Mouse (Mus musculus) myocyte (in vitro differentiated cells): Measurements from ENCODE around the gene Acsbg1. TPM values are rescaled to one million over a fixed set of nuclear protein-coding genes. Genes with fewer than 3 reads are reported as not detected.

Source experiments
- H3K27me3 ChIP-seq: one replicate; pipeline ENCODE4 v1.6.1; 2011; ENCODE audit not compliant: control insufficient read depth, insufficient read depth, insufficient read length
- H3K36me3 ChIP-seq: one replicate; pipeline ENCODE4 v1.6.1; 2011; ENCODE audit not compliant: control insufficient read depth, insufficient read depth
- H3K4me2 ChIP-seq: one replicate; pipeline ENCODE4 v1.6.1; 2011; ENCODE audit warnings: low read depth, control low read depth
- H3K4me3 ChIP-seq: one replicate; pipeline ENCODE4 v1.5.1; 2011; ENCODE audit warnings: mild to moderate bottlenecking, control low read depth, moderate library complexity
- H3K79me2 ChIP-seq: one replicate; pipeline ENCODE4 v1.6.1; 2011; ENCODE audit not compliant: control insufficient read depth, insufficient read depth
- H3ac ChIP-seq: one replicate; pipeline ENCODE4 v1.6.1; 2011; ENCODE audit not compliant: control insufficient read depth, insufficient read length
- CEBPB ChIP-seq: IDR thresholded peaks from 2 replicates; pipeline ENCODE4 v1.6.1; 2011; ENCODE audit warnings: mild to moderate bottlenecking, moderate library complexity; ENCODE audit not compliant: poor library complexity, insufficient read depth, severe bottlenecking
- E2F4 ChIP-seq: IDR thresholded peaks from one replicate; pipeline ENCODE4 v1.6.1; 2011; ENCODE audit warnings: mild to moderate bottlenecking, control low read depth, moderate library complexity; ENCODE audit not compliant: insufficient read depth
- MAX ChIP-seq: IDR thresholded peaks from one replicate; pipeline ENCODE4 v1.6.1; 2011; ENCODE audit warnings: low read depth, mild to moderate bottlenecking, control low read depth
- MYOD1 ChIP-seq, 3 experiments: IDR thresholded peaks; one replicate each; pipeline ENCODE4 v1.6.1; 2011; ENCODE audit warnings: control low read depth in 2 of 3, low read depth in 2 of 3, mild to moderate bottlenecking in 2 of 3, moderate library complexity in 1 of 3; ENCODE audit not compliant: insufficient read length in 2 of 3, control insufficient read depth in 1 of 3
- MYOG ChIP-seq, 3 experiments: IDR thresholded peaks; one replicate each; pipeline ENCODE4 v1.6.1; 2011; ENCODE audit warnings: control low read depth in 2 of 3, low read depth in 2 of 3, mild to moderate bottlenecking in 2 of 3; ENCODE audit not compliant: insufficient read length in 2 of 3, control insufficient read depth in 1 of 3, insufficient read depth in 1 of 3
- POLR2A ChIP-seq: IDR thresholded peaks from one replicate; pipeline ENCODE4 v1.6.1; 2011; ENCODE audit warnings: low read depth, mild to moderate bottlenecking, control low read depth, moderate library complexity; ENCODE audit not compliant: insufficient read length
- POLR2AphosphoS2 ChIP-seq: IDR thresholded peaks from one replicate; pipeline ENCODE4 v1.6.1; 2011; ENCODE audit warnings: low read depth, control low read depth; ENCODE audit not compliant: insufficient read length
- REST ChIP-seq: IDR thresholded peaks from one replicate; pipeline ENCODE4 v1.6.1; 2011; ENCODE audit warnings: mild to moderate bottlenecking, control low read depth, moderate library complexity; ENCODE audit not compliant: insufficient read depth, insufficient read length
- SRF ChIP-seq: IDR thresholded peaks from one replicate; pipeline ENCODE4 v1.6.1; 2011; ENCODE audit warnings: low read depth; ENCODE audit not compliant: control insufficient read depth, insufficient read length
- TCF12 ChIP-seq: IDR thresholded peaks from one replicate; pipeline ENCODE4 v1.6.1; 2011; ENCODE audit warnings: mild to moderate bottlenecking, control low read depth; ENCODE audit not compliant: poor library complexity, insufficient read depth, severe bottlenecking
- TCF3 ChIP-seq: IDR thresholded peaks from one replicate; pipeline ENCODE4 v1.6.1; 2011; ENCODE audit warnings: low read depth, control low read depth; ENCODE audit not compliant: insufficient read length
- USF1 ChIP-seq: IDR thresholded peaks from one replicate; pipeline ENCODE4 v1.6.1; 2011; ENCODE audit warnings: low read depth, mild to moderate bottlenecking, control low read depth, moderate library complexity
- polyA plus RNA-seq: library from polyadenylated mRNA; unstranded; fragments of >200 nt; fragmentation: generic; extraction: Trizol; gene quantifications from one replicate; pipeline ENCODE4 v1.2.1, GENCODE M21; 2012; ENCODE audit warnings: missing spikeins

Acsbg1 gene
- polyA plus RNA-seq, 1 experiment, result 48.0 TPM

DNA sequence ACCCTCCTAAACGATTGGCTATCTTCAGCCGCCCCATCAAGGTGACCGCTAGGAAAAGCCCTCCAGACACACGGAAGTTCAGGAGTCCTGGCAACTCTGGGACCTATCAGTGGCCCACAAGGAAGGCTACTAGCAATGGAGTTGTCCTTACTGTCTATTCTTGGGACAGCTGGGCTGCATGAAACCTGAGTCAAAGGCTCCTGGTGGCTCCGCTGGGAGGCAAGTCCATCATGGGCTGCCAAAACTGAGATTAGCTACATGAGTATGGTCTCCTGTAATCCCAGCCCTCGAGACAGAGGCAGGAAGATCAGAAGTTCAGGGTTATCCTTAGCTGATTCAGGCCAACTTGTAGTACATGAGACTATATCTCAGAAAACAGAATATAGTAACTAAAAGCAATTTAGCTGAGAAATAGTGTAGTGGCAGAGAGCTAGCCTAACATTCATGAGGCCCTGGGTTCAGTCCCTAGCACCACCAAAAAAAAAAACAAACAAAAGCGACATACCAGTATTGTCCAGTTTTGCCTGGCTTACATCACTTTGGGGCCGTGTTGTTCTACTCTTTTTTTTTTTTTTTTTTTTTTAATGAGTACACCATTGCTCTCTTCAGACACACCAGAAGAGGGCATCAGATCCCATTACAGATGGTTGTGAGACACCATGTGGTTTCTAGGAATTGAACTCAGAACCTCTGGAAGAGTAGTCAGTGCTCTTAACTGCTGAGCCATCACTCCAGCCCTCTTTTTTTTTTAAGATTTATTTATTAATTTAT, 100.7 kb downstream of the Acsbg1 start:
- H3K4me3 ChIP-seq, result no peak overlapping the region
- H3ac ChIP-seq, result no peak overlapping the region
- TF ChIP-seq REST (no peak), TCF12 (no peak), SRF (no peak), TCF3 (no peak), MYOD1 (IDR thresholded peaks at IDR 0.05; ENCODE audit: control insufficient read depth in 1 of 3, insufficient read length in 2 of 3, low read depth in 2 of 3) (no peak), POLR2AphosphoS2 (no peak), MAX (no peak), MYOG (IDR thresholded peaks at IDR 0.05; ENCODE audit: control insufficient read depth in 1 of 3, insufficient read depth in 1 of 3, insufficient read length in 2 of 3, low read depth in 2 of 3) (no peak), CEBPB (no peak), USF1 (no peak), POLR2A (no peak), E2F4 (no peak)
- no peaks in the 10 kb centered on the region for H3K36me3 ChIP-seq
- H3K4me2 ChIP-seq, result no peak overlapping the region
- no peaks in the 10 kb centered on the region for H3K79me2 ChIP-seq
- H3K27me3 ChIP-seq, result peaks cover 8% of the 10 kb centered on the region

DNA sequence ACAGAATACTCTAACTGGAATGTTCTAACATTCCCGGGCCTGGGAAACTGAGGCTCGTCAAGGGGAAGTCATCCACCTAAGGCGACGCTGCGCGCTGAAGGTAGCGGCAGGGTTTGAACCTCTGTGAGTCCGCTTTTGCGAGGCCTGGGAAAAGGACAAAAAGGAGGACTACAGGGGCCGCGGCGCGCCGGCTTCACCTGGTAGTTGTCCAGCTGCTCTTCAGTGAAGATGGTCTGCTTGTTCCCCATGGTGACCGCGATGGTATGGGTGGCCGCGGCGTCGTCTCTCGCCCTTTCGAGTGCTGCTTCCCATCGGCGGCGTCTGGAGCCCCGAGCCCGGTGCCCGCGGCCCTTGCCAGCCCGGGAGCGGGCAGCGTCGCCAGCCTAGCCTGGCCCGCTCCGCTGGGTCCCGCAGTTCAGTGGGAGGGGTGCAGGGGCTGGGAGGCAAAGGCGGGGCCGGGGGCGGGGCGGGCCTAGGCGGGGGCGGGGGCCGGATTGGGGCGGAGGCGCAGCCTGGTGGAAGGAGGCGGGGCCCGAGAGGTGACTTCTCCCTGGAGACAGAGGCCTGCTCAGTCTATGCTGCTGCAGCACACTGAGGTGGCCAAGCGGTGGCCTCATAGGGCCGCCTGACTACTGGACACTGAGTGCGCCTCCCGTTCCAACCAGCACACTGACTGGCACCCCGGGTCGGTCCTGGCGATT, 101.7 kb downstream of the Acsbg1 start, which contains the start of gene Cib2:
TSS of gene Cib2 (minus strand) at position 448 of the 701 bp plus-strand sequence.
- Histone ChIP-seq H3K4me3 (no peak within 1 kb of the TSS), H3K79me2 (no peaks in the 10 kb centered on the region), H3K27me3 (peaks cover 14% of the 10 kb centered on the region), H3K4me2 (peak within 1 kb of the TSS; percentile 63), H3K36me3 (no peaks in the 10 kb centered on the region), H3ac (no peak within 1 kb of the TSS)
- TF ChIP-seq TCF12, result no peak
- TF ChIP-seq POLR2A, result peak; percentile 27
- TF ChIP-seq POLR2AphosphoS2, result no peak
- TF ChIP-seq MYOG (IDR thresholded peaks at IDR 0.05; ENCODE audit: control insufficient read depth in 1 of 3, insufficient read depth in 1 of 3, insufficient read length in 2 of 3, low read depth in 2 of 3), result no peak
- no peak for TF ChIP-seq TCF3

DNA sequence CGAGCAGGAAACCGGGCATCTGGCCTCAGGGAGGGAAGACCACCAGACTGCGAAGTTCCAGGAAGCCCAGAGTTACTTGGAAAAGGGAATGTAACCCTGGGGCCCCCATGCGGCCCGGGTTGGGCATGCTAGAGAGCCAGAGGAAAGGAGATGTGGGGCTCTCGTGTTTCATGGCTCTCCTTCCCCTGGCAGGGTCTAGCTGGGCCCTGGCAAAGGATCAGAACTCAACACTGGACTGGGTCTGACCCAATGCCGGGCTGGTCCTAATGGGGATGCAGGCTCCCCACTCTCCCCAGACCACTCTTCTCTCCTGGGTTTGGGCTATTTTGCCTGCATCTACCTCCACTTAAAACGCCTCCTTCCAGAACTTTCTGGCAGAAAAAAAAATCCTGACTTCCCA, 102.9 kb downstream of the Acsbg1 start:
- H3ac ChIP-seq, result no peak overlapping the region
- H3K27me3 ChIP-seq, result peaks cover 12% of the 10 kb centered on the region
- TF ChIP-seq MYOD1 (IDR thresholded peaks at IDR 0.05; ENCODE audit: control insufficient read depth in 1 of 3, insufficient read length in 2 of 3, low read depth in 2 of 3), result no peak
- no peak for TF ChIP-seq POLR2AphosphoS2
- no peak for TF ChIP-seq USF1
- TF ChIP-seq TCF3, result no peak
- no peak for TF ChIP-seq MYOG (IDR thresholded peaks at IDR 0.05; ENCODE audit: control insufficient read depth in 1 of 3, insufficient read depth in 1 of 3, insufficient read length in 2 of 3, low read depth in 2 of 3)
- no peak for TF ChIP-seq CEBPB
- TF ChIP-seq REST, result no peak
- no peak for TF ChIP-seq SRF
- no peak for TF ChIP-seq TCF12
- TF ChIP-seq E2F4, result no peak
- TF ChIP-seq MAX, result no peak
- TF ChIP-seq POLR2A, result no peak
- no peak overlapping the region for H3K4me3 ChIP-seq
- H3K79me2 ChIP-seq, result no peaks in the 10 kb centered on the region
- H3K4me2 ChIP-seq, result no peak overlapping the region
- no peaks in the 10 kb centered on the region for H3K36me3 ChIP-seq

DNA sequence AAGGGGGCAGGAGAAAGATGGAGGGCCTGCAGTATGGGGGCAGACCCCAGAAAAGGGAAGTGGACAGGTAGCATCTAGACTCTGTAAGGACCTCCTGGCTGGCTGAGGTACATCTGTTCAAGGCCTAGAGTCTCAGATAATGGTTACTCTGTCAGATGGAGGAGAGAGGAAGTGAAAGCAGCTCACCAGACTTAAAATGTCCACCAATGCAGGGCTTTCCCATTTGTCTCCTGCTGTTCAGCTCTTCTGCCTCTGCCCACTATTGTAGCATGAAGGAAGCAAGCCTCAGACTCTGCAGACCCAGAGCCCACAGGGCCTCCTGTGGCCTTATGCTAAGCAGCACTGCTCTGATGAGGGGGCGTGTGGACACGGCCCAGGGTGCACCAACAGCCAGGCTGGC, 106.6 kb downstream of the Acsbg1 start:
- Histone ChIP-seq H3ac (no peak overlapping the region), H3K36me3 (no peaks in the 10 kb centered on the region), H3K4me3 (no peak overlapping the region), H3K27me3 (peaks cover 6% of the 10 kb centered on the region), H3K79me2 (no peaks in the 10 kb centered on the region), H3K4me2 (no peak overlapping the region)
- TF ChIP-seq TCF12 (no peak), MYOD1 (IDR thresholded peaks at IDR 0.05; ENCODE audit: control insufficient read depth in 1 of 3, insufficient read length in 2 of 3, low read depth in 2 of 3) (no peak), CEBPB (no peak), MAX (no peak), TCF3 (no peak), POLR2AphosphoS2 (no peak), REST (no peak), MYOG (IDR thresholded peaks at IDR 0.05; ENCODE audit: control insufficient read depth in 1 of 3, insufficient read depth in 1 of 3, insufficient read length in 2 of 3, low read depth in 2 of 3) (no peak), USF1 (no peak), E2F4 (no peak), SRF (no peak), POLR2A (no peak)

Other genes with a start within 250 kb of the Acsbg1 start
- gene Dmxl2, start 160.2 kb downstream of the Acsbg1 start, polyA plus RNA-seq, result 0.22 TPM
- gene Sh2d7, start 122.9 kb downstream of the Acsbg1 start, polyA plus RNA-seq, result not detected
- 1.3 TPM for gene Cib2, start 101.7 kb downstream of the Acsbg1 start, polyA plus RNA-seq
- 88.5 TPM for gene Idh3a, start 75.5 kb downstream of the Acsbg1 start, polyA plus RNA-seq
- 11.7 TPM for gene Dnaja4, start 37.0 kb upstream of the Acsbg1 start, polyA plus RNA-seq
- 41.7 TPM for gene Wdr61, start 72.6 kb upstream of the Acsbg1 start, polyA plus RNA-seq
- 0.13 TPM for gene Crabp1, start 102.9 kb upstream of the Acsbg1 start, polyA plus RNA-seq
- 9.4 TPM for gene Ireb2, start 201.9 kb upstream of the Acsbg1 start, polyA plus RNA-seq